Mouse (Mus musculus) cortical plate, adult 2 months (tissue): ENCODE measurements around the gene Gpnmb.

Experiments used
- CTCF ChIP-seq: fragments of 200-500 bp; IDR thresholded peaks from 2 replicates; pipeline ENCODE4 v1.5.1; 2011; ENCODE audit warnings: mild to moderate bottlenecking, control low read depth, low read length; ENCODE audit not compliant: insufficient read depth; ENCODE audit errors: extremely low read depth
- POLR2A ChIP-seq: fragments of 200-500 bp; IDR thresholded peaks from 2 replicates; pipeline ENCODE4 v1.6.1; 2011; ENCODE audit warnings: mild to moderate bottlenecking, low read length, control low read depth; ENCODE audit not compliant: insufficient read depth; ENCODE audit errors: extremely low read depth

GRCm38 (mm10) chr6:49094968-49095367 lies 58.6 kb downstream of the Gpnmb start:
- TF ChIP-seq CTCF (no peak), POLR2A (no peak)
